Mouse (Mus musculus): ENCODE measurements around the gene Olfr1184.
"Not testable (repeated sequence)": the region's sequence is repeated elsewhere in the genome, so short reads cannot be mapped to it uniquely, and the experiment has no call there.

Gene Olfr1184

GRCm38 (mm10) chr2:88483298-88483697, at the start of gene Olfr1184:
TSS of gene Olfr1184 (plus strand) at chr2:88483598.
- DNase-seq (ENCODE audit: low read depth, low spot score) = no peak

GRCm38 (mm10) chr2:88449031-88449430, 34.4 kb upstream of the Olfr1184 start, which contains the start of gene Gm13757:
TSS of gene Gm13757 (minus strand) at chr2:88449131.
- no peak for DNase-seq (ENCODE audit: low read depth, low spot score)

GRCm38 (mm10) chr2:88454567-88454966, 28.8 kb upstream of the Olfr1184 start, which contains the start of gene Olfr1183:
TSS of gene Olfr1183 (plus strand) at chr2:88454867.
- DNase-seq (ENCODE audit: low read depth, low spot score) = not testable (repeated sequence)

- DNase-seq (ENCODE audit: low read depth, low spot score) = no peak
Observed at GRCm38 (mm10) chr2:88493020-88493419, 9.6 kb downstream of the Olfr1184 start, which contains the start of gene Olfr1185-ps1. TSS of gene Olfr1185-ps1 (plus strand) at chr2:88493320.

GRCm38 (mm10) chr2:88518251-88518650, 34.9 kb downstream of the Olfr1184 start, which contains the start of gene Olfr1186:
TSS of gene Olfr1186 (plus strand) at chr2:88518551.
- DNase-seq (ENCODE audit: low read depth, low spot score) = no peak

- no peak for DNase-seq (ENCODE audit: low read depth, low spot score)
Observed at GRCm38 (mm10) chr2:88525720-88526119, 42.3 kb downstream of the Olfr1184 start.

Measured in CD4-positive, CD25-positive, alpha-beta regulatory T cell, adult 2 months (primary cell).